Mouse (Mus musculus) stomach, postnatal 0 days (tissue): ENCODE results near the gene Dlg2.

Experiments
- CTCF ChIP-seq: IDR thresholded peaks from 2 replicates; pipeline ENCODE4 v1.5.1; 2016; ENCODE audit warnings: antibody characterized with exemption, low read depth, mild to moderate bottlenecking, moderate library complexity
- EP300 ChIP-seq: optimal IDR thresholded peaks from 2 replicates; pipeline ENCODE3; 2016; ENCODE audit warnings: antibody characterized with exemption

GRCm38 (mm10) chr7:90927441-90927840, 451.0 kb downstream of the Dlg2 start:
- no peak for TF ChIP-seq CTCF
- no peak for TF ChIP-seq EP300
